Mouse (Mus musculus) 3T3-L1 (cell line): ENCODE results near the gene H3f3a.

ENCODE experiments used
- DNase-seq: peaks from one replicate; pipeline ENCODE4 v3.0.0-alpha.2; 2015; ENCODE audit warnings: low read depth, low spot score

The H3f3a gene

GRCm38 (mm10) chr1:180782906-180783579 lies 30.7 kb downstream of the H3f3a start:
- DNase-seq, result peak; percentile 24

DNA sequence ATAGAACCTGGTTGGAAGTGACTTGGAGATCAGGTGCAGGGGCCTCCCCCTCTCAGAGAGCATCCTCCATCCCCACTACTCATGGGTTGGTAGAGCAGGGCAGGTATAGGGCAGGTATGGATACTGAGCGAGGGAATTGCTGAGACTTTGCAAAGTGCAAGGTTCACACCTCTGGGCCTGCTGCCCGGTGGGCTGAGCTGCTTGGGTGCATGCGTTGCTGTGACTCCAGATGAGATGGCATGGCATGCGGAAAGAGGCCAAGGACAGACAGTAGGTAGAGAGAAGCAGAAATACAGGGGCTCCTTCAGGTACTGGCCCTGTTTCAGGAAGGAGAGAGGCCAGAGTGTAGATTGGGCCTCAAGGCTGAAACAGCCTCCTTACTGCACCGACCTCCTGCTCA lies 32.5 kb downstream of the H3f3a start:
- DNase-seq, result no peak

- DNase-seq, result no peak
Observed at GRCm38 (mm10) chr1:180780291-180780690, 33.5 kb downstream of the H3f3a start.

DNA sequence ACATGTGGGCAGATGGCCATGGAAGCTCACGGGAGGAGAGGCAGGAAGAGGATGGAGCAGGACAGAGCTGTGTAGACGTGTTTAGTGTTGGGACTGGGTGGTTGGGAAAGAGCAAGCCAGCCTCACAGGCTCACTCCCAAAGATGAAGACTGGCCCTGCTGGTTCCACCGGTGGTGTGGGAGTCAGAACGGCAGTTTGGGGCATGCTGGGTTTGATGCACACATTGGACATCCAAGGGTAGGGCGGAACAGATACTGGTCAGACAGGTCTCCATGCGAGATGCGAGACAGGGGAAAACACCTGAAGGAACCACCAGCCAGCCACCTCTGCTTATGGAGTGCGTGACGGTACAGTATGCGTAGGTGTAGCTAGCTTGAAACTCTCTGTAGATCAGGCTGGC lies 34.8 kb downstream of the H3f3a start:
- no peak for DNase-seq

GRCm38 (mm10) chr1:180778403-180778754 lies 35.4 kb downstream of the H3f3a start:
- DNase-seq, result no peak

GRCm38 (mm10) chr1:180777660-180778402 lies 35.9 kb downstream of the H3f3a start:
- DNase-seq, result peak; percentile 90

- DNase-seq, result no peak
Observed at GRCm38 (mm10) chr1:180777289-180777659, 36.5 kb downstream of the H3f3a start.

DNA sequence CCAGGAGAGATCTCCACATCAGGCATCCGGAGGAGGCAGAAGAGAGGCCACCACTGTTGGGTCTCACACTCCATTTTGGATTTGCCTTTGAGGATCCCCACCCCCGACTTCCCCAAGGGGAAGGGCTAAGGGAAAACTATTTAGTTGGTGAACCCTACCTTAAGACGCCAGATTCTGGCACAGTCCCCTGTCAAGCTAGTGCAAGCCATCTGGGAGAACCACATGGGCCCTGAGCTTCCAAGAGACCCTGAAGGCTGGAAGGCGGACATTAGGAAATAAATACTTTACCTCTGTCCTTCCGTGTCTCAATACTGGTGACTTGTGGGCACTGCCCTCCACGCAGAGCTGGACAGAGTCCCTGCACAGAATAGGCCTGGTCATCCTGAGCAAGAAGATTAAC lies 37.2 kb downstream of the H3f3a start:
- DNase-seq, result no peak

GRCm38 (mm10) chr1:180775849-180776493 lies 37.8 kb downstream of the H3f3a start:
- DNase-seq, result no peak

DNA sequence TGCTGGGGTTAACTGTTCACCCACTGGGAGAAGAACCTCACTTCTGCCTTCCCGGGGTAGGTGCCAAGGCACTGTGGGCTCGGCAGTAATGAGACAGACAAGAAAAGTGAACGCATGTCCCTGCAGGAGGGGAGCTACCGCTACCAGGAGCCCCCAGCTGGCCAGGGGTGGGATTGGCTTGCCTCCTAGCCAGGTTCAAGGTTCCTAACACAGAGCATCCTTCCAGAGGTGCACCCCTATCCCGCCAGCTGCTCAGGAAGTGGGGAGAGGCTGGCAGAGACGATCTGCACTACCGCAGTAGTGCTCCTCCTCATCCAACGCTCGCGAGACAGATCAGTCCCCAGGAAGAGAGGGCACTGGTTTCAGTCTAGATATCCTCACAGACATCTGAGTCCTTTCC lies 38.4 kb downstream of the H3f3a start:
- no peak for DNase-seq

DNA sequence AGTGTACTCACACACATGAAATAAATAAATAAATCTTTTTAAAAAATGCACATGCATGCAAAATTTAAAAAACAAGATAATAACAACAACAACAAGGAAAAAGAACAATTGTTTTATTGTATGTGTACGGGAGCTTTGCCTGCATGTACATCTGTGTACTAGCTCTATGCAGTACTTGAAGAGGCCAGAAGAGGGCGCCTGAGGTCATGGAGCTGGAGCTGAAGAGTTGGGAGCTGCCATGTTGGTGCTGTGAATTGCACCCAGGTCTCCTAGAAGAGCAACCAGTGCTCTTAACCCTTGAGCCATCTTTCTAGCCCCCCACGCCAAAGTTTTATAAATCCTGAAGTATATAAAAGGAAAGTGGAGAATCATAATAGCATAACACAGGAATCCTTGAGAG lies 39.1 kb downstream of the H3f3a start:
- DNase-seq, result peak; percentile 60

DNA sequence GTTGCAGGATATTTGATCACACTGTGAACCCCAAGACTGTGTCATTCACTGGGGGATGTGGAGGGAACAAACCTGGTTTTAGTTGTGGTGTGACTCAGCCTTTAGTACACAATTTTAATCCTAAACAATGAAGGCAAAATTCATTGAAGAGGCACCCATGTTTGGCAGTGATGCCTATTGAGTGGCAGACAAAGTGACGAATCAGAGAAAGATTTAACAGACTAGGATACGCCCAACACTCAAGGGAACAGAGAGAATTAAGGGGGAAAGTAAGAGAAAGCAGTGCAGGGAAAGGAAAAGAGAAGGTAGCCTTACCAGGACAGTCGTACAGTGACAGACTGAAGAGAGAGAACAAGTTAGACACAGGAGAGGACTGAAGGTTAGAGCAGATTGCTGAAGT lies 41.5 kb downstream of the H3f3a start:
- DNase-seq, result peak; percentile 55

GRCm38 (mm10) chr1:180771722-180772121 lies 42.0 kb downstream of the H3f3a start:
- no peak for DNase-seq

GRCm38 (mm10) chr1:180771306-180771705 lies 42.4 kb downstream of the H3f3a start:
- DNase-seq, result no peak

DNA sequence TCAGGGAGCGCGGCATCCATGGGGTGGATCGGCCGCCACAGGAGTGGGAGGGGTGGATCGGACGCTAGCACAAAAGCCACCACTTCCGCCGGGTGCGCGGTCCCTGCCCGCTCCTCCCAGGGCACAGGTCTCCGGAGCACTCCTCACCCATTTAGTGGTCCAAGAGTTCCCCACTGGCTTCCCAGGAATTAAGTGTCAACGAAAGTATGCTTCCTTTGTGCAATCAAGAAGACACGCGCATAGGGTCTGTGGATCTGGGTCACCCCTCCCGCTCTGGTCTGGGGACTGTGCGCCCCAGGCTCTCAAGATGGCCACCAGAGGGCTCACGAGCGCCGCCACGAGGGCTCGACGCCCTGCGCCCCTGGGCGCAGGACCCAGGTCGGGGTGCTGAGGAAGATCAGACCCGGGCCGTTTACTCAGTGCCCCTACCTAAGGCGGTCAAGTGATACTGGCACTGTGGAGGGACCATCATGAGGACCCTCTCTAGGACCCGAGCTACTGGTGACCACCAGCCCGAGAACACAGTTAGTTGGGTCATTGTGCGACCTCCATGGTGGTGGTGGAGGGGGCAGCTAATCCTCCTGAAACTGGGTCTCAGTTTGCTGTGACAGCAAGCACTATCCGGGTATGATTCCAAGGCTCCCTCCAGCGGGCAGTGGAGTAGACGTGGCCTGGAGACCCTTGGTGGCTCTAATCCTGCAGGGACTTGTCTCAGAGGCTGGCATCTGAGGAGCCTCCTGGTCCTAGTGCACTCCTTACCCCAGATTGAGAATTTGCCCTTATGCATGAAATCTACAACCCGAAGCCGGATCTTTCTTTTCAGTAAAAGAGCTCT lies 45.2 kb downstream of the H3f3a start:
- peak; percentile 69 for DNase-seq

GRCm38 (mm10) chr1:180767541-180768333 lies 46.0 kb downstream of the H3f3a start:
- peak; percentile 25 for DNase-seq

GRCm38 (mm10) chr1:180766557-180766956 lies 47.2 kb downstream of the H3f3a start:
- DNase-seq, result no peak

GRCm38 (mm10) chr1:180765393-180765792 lies 48.4 kb downstream of the H3f3a start:
- DNase-seq, result no peak

DNA sequence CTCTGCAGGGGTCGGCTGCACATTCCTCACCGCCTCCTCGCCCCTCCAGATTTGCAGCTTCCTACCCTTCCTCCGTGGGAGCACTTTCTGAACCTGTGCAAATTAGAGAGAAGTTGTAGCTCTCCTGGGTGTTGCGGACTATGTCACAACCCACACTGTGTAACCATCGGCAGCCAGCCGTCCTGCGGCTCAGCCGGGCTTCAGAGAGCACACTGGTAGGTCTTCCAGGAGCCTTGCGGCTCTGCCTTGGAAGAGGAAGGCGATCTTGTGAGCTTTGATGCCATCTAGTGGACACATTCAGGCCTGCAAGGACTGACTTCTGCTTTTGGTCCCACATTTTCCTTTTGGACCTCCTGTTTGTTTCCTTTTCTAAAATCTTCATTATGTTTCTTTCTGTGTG lies 49.9 kb downstream of the H3f3a start:
- peak; percentile 89 for DNase-seq

- DNase-seq, result no peak
Observed at GRCm38 (mm10) chr1:180763307-180763706, 50.4 kb downstream of the H3f3a start.

GRCm38 (mm10) chr1:180762679-180763078 lies 51.1 kb downstream of the H3f3a start:
- DNase-seq, result no peak
